Mouse (Mus musculus): ENCODE measurements around the gene Scgb1c1. TPM values are rescaled to one million over a fixed set of nuclear protein-coding genes. Genes with fewer than 3 reads are reported as not detected.

Scgb1c1 gene
- polyA plus RNA-seq, 2 experiments from 2014 or later, result not detected

DNA sequence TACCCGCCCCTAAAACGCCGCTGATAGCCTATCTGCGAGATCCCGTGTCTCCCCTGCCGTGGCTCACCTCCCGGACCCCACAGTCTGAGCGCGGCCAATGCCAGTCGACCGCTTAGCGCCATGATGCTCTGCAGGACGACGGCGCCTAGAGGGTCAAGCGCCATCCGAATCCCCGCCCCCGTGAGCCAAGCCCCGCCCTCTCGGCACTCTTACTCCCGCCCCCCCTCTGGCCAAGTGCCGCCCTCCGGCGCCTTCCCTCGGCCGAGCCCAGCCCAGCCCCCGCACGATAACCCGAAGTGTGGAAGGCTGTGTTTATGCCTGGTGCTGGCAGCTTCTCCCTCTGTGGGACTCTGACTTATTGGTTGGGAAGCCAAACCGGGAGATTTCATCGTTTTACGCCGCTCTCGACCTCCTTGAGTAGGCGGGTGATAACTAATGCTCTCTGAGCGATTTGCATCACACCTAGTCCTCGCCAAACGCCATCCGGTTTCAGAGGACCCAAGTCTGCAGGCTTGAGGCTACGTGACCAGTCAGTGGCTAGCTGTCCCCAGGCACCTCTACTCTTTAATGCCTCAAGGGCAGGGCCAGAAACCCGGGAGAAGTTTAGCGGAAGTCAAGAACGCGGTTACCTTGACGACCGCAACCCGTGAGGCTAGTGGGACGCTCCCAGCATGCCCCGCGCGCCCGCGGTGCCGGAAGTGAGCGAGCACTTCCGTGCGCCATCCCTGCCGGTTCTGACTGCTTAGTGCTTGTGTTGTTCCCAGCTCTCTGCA, 36.5 kb downstream of the Scgb1c1 start, which contains the start of the genes Psmd13 and Sirt3:
Psmd13 (plus strand) TSS at position 273 of the 773 bp plus-strand sequence.
Sirt3 (minus strand) TSS at position 614 of the 773 bp plus-strand sequence.
- ATAC-seq, result peak; percentile 99

- ATAC-seq, result no peak
These were observed 37.1 kb downstream of the Scgb1c1 start for GRCm38 (mm10) chr7:140882469-140882803.

GRCm38 (mm10) chr7:140890636-140891035, 45.3 kb downstream of the Scgb1c1 start:
- peak; percentile 34 for ATAC-seq

DNA sequence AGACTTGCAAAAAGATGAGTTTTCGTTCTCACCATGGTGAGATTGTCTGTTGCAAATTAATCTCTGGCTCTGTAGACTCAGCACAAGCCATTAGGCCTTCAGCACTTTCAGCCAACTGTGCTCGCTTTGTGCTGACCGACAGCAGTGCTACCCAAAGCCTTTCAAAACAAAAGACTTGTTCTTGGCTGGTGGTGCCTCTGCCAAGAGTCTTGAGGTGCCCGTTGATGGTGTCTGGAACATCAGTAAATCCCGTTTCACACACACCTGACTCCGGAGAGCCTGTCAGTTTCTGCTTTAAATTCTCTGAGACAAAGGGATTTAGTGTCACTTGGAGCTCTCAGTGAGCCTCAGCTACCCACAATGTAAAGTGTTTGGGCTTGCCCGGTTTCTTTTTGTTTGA, 48.7 kb downstream of the Scgb1c1 start:
- ATAC-seq, result no peak

DNA sequence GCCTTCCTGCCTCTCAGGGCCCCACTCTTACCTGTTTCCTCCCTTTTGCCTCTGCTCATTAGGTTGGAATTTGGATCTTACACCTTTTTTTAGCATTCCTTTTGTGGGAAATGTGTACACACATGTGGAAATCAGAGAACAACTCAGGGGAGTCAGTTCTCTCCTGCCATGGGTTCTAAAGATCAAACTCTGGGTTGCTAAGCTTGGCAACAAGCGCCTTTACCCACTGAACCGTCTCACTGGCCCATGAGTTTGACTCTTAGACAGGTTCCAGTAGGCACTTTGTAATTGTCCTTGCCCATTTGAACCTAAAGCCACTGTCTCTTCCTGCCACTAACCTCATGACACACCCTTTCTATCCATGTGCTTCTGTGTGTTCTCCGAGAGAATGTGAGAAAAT, 49.3 kb downstream of the Scgb1c1 start:
- no peak for ATAC-seq

Other genes with a start within 250 kb of the Scgb1c1 start
- gene Olfr46, start 244.3 kb upstream of the Scgb1c1 start, polyA plus RNA-seq (2017; shearing (Covaris generic)), result not detected
- gene Olfr61, start 216.6 kb upstream of the Scgb1c1 start, polyA plus RNA-seq (2017; shearing (Covaris generic)), result not detected
- not detected for gene Olfr53, start 199.1 kb upstream of the Scgb1c1 start, polyA plus RNA-seq (2017; shearing (Covaris generic))
- under 1 TPM in 1 of 2 experiments, not detected in 1; 0.06 TPM for gene Olfr539, start 185.6 kb upstream of the Scgb1c1 start, polyA plus RNA-seq (2017; shearing (Covaris generic))
- not detected for gene Olfr45, start 163.6 kb upstream of the Scgb1c1 start, polyA plus RNA-seq (2017; shearing (Covaris generic))
- not detected for gene Olfr541, start 148.3 kb upstream of the Scgb1c1 start, polyA plus RNA-seq (2017; shearing (Covaris generic))
- under 1 TPM in 1 of 2 experiments, not detected in 1; 0.28 TPM for gene Cyp2e1, start 81.8 kb upstream of the Scgb1c1 start, polyA plus RNA-seq (2017; shearing (Covaris generic))
- gene Syce1, start 57.7 kb upstream of the Scgb1c1 start, polyA plus RNA-seq (2017; shearing (Covaris generic)), result under 1 TPM in 1 of 2 experiments, not detected in 1; 0.51 TPM
- under 1 TPM; 0.20 to 0.46 TPM for gene Zfp941, start 23.4 kb upstream of the Scgb1c1 start, polyA plus RNA-seq (2017; shearing (Covaris generic))
- not detected for gene Urah, start 10.5 kb upstream of the Scgb1c1 start, polyA plus RNA-seq (2017; shearing (Covaris generic))
- not detected for gene Odf3, start 2.3 kb downstream of the Scgb1c1 start, polyA plus RNA-seq (2017; shearing (Covaris generic))
- gene Gm45785, start 10.8 kb downstream of the Scgb1c1 start, polyA plus RNA-seq (2017; shearing (Covaris generic)), result not detected
- 10 to 100 TPM; 61.4 to 67.7 TPM for gene Ric8a, start 11.4 kb downstream of the Scgb1c1 start, polyA plus RNA-seq (2017; shearing (Covaris generic))
- gene Bet1l, start 12.0 kb downstream of the Scgb1c1 start, polyA plus RNA-seq (2017; shearing (Covaris generic)), result 10 to 100 TPM; 42.8 to 60.4 TPM
- 100 to 1,000 TPM in 1 of 2 experiments, 10 to 100 TPM in 1; 94.9 to 150 TPM for gene Psmd13, start 36.4 kb downstream of the Scgb1c1 start, polyA plus RNA-seq (2017; shearing (Covaris generic))
- gene Sirt3, start 36.8 kb downstream of the Scgb1c1 start, polyA plus RNA-seq (2017; shearing (Covaris generic)), result 10 to 100 TPM in 1 of 2 experiments, 1 to 10 TPM in 1; 9.4 to 12.6 TPM
- gene Cox8b, start 54.9 kb downstream of the Scgb1c1 start, polyA plus RNA-seq (2017; shearing (Covaris generic)), result not detected
- not detected for gene Nlrp6, start 75.4 kb downstream of the Scgb1c1 start, polyA plus RNA-seq (2017; shearing (Covaris generic))
- 10 to 100 TPM; 15.1 to 30.9 TPM for gene Pgghg, start 95.8 kb downstream of the Scgb1c1 start, polyA plus RNA-seq (2017; shearing (Covaris generic))
- gene Ifitm5, start 104.7 kb downstream of the Scgb1c1 start, polyA plus RNA-seq (2017; shearing (Covaris generic)), result not detected
- gene Gm45717, start 110.4 kb downstream of the Scgb1c1 start, polyA plus RNA-seq (2017; shearing (Covaris generic)), result under 1 TPM in 1 of 2 experiments, not detected in 1; 0.82 TPM
- 10 to 100 TPM; 39.6 to 46.5 TPM for gene Ifitm2, start 110.4 kb downstream of the Scgb1c1 start, polyA plus RNA-seq (2017; shearing (Covaris generic))
- not detected for gene Ifitm1, start 121.7 kb downstream of the Scgb1c1 start, polyA plus RNA-seq (2017; shearing (Covaris generic))
- gene Ifitm3, start 165.2 kb downstream of the Scgb1c1 start, polyA plus RNA-seq (2017; shearing (Covaris generic)), result 1 to 10 TPM; 2.9 to 4.4 TPM
- not detected for gene Ifitm6, start 172.4 kb downstream of the Scgb1c1 start, polyA plus RNA-seq (2017; shearing (Covaris generic))
- not detected for gene Gm17387, start 183.6 kb downstream of the Scgb1c1 start, polyA plus RNA-seq (2017; shearing (Covaris generic))
- gene B4galnt4, start 215.6 kb downstream of the Scgb1c1 start, polyA plus RNA-seq (2017; shearing (Covaris generic)), result 1 to 10 TPM; 6.6 to 7.8 TPM
- 100 to 1,000 TPM; 293 to 427 TPM for gene Pkp3, start 232.7 kb downstream of the Scgb1c1 start, polyA plus RNA-seq (2017; shearing (Covaris generic))

Measured in CD4-positive, CD25-positive, alpha-beta regulatory T cell, adult 4 months (primary cell).